Mouse (Mus musculus) left cerebral cortex, adult 11 months (tissue): Measurements from ENCODE around the gene Hist1h4d.
"Not testable (repeated sequence)": the region's sequence is repeated elsewhere in the genome, so short reads cannot be mapped to it uniquely, and the experiment has no call there.

Source experiments
- DNase-seq: peaks from one replicate; pipeline ENCODE4 v3.0.0; 2022; ENCODE audit warnings: low spot score

Hist1h4d gene

GRCm38 (mm10) chr13:23551146-23551834, 30.1 kb upstream of the Hist1h4d start, which contains the start of gene Hist1h4f:
Gene Hist1h4f (minus strand): TSS chr13:23551648.
- peak; percentile 91 for DNase-seq

- no peak for DNase-seq
These were observed 29.2 kb upstream of the Hist1h4d start for GRCm38 (mm10) chr13:23551931-23552914.

- DNase-seq = no peak
These were observed 28.4 kb upstream of the Hist1h4d start, which contains the start of gene Hist1h1d for GRCm38 (mm10) chr13:23552962-23553361. Gene Hist1h1d (plus strand): TSS chr13:23553262.

GRCm38 (mm10) chr13:23554393-23554792, 27.0 kb upstream of the Hist1h4d start:
- DNase-seq = no peak

- DNase-seq = no peak
These were observed 26.2 kb upstream of the Hist1h4d start for GRCm38 (mm10) chr13:23554925-23555838.

GRCm38 (mm10) chr13:23555839-23556416, 25.5 kb upstream of the Hist1h4d start:
- DNase-seq = peak; percentile 86

GRCm38 (mm10) chr13:23556906-23557305, 24.5 kb upstream of the Hist1h4d start:
- no peak for DNase-seq

GRCm38 (mm10) chr13:23560699-23561098, 20.7 kb upstream of the Hist1h4d start:
- not testable (repeated sequence) for DNase-seq

GRCm38 (mm10) chr13:23561531-23561882, 19.9 kb upstream of the Hist1h4d start:
- not testable (repeated sequence) for DNase-seq

GRCm38 (mm10) chr13:23561883-23562659, 19.3 kb upstream of the Hist1h4d start, which contains the start of gene Hist1h3e:
Gene Hist1h3e (minus strand): TSS chr13:23562369.
- DNase-seq = peak; percentile 95

GRCm38 (mm10) chr13:23562699-23563462, 18.5 kb upstream of the Hist1h4d start:
- DNase-seq = no peak

- DNase-seq = no peak
These were observed 16.9 kb upstream of the Hist1h4d start for GRCm38 (mm10) chr13:23564482-23564881.

- not testable (repeated sequence) for DNase-seq
These were observed 11.0 kb upstream of the Hist1h4d start for GRCm38 (mm10) chr13:23570261-23571021.

- peak; percentile 88 for DNase-seq
These were observed 10.3 kb upstream of the Hist1h4d start, which contains the start of the genes Hist1h2ae and Hist1h2bg for GRCm38 (mm10) chr13:23571022-23571503. Gene Hist1h2ae (minus strand): TSS chr13:23571220. Gene Hist1h2bg (plus strand): TSS chr13:23571396.

- DNase-seq = not testable (repeated sequence)
These were observed 9.7 kb upstream of the Hist1h4d start for GRCm38 (mm10) chr13:23571504-23572217.

- DNase-seq = no peak
These were observed 9.0 kb upstream of the Hist1h4d start for GRCm38 (mm10) chr13:23572218-23573033.
